Mouse (Mus musculus) erythroblast, embryonic 14.5 days (primary cell): ENCODE results near the gene Sox6.

Source experiments
- GATA1 ChIP-seq: IDR thresholded peaks from 2 replicates; pipeline ENCODE4 v1.6.1; 2012; ENCODE audit warnings: low read length, inconsistent platforms, mixed read lengths
- TAL1 ChIP-seq: IDR thresholded peaks from 3 replicates; pipeline ENCODE4 v1.6.1; 2012; ENCODE audit warnings: low read length, inconsistent platforms, mixed read lengths

DNA sequence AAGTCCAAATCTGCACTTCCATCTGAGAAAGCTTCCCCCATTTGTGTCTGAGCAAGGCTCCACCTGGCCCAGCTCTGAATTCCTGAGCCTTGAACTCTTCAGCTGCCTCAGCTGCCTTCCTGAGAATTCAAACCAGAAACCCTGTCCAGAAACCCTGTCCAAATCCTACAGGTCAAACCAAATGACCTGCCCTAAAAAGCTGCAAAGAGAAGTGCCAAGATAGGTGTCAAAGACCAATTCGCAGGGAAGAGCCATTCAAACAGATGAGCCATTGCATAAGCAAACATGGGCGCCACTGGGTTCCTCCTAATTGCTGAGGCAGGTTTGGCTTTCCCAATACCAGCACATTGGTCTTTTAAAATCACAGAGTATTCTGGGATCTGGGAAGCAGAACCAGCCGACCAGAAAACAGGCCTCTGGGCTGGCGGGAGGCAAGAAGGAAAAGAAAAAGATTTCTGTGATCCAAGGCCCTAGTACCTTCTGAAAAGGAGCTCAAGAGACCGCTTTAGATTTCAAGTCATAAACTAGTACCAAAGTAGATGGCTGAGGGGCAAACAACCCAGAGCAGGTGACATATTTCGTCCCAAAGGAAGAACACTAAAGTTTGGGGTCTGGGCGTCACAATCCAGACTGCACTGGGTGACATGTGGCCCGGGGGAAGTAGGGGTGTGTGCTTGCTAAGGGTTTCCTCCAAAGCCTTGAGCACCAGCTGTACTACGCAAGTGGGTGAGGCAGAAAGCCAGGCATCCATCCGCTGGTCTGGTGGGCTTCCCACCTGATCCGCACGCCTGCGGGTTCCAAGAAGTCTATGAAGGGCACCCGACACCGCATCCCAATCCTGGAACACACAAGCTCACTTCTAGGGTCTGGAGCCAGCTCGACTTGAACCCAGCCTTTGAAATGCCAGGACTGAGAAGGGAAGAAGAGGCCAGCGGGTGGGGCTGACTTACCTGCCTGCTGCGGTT is 1.7 kb downstream of the Sox6 start:
- no peak for TF ChIP-seq GATA1
- TF ChIP-seq TAL1: no peak
